Mouse (Mus musculus): ENCODE data around the gene Minos1. TPM values are rescaled to one million over a fixed set of nuclear protein-coding genes. Genes with fewer than 3 reads are reported as not detected.

The Minos1 gene
- total RNA-seq, 1 experiment from 2014 or later: 102 TPM

Other genes starting within 250 kb of the Minos1 start
- 9.8 to 13.1 TPM (median 11.9 TPM) in 3 replicates for gene Otud3, start 217.2 kb downstream of the Minos1 start, total RNA-seq (2017)
- not detected in 3 replicates for gene Rnf186, start 164.0 kb downstream of the Minos1 start, total RNA-seq (2017)
- gene Tmco4, start 158.2 kb downstream of the Minos1 start, total RNA-seq (2017): 16.7 to 26.4 TPM (median 19.0 TPM) in 3 replicates
- not detected in 3 replicates for gene Htr6, start 55.5 kb downstream of the Minos1 start, total RNA-seq (2017)
- 0.32 TPM in 1 of 3 replicates, not detected in the others for gene Nbl1, start 38.1 kb downstream of the Minos1 start, total RNA-seq (2017)
- 302 to 348 TPM (median 323 TPM) in 3 replicates for gene Capzb, start 61.8 kb upstream of the Minos1 start, total RNA-seq (2017)
- gene Pqlc2, start 179.6 kb upstream of the Minos1 start, total RNA-seq (2017): 6.1 to 12.0 TPM (median 6.4 TPM) in 3 replicates
- gene Akr7a5, start 179.6 kb upstream of the Minos1 start, total RNA-seq (2017): 3.6 to 7.3 TPM (median 4.8 TPM) in 3 replicates
- 20.8 to 41.9 TPM (median 26.8 TPM) in 3 replicates for gene Mrto4, start 221.5 kb upstream of the Minos1 start, total RNA-seq (2017)
- gene Emc1, start 221.5 kb upstream of the Minos1 start, total RNA-seq (2017): 14.3 to 34.6 TPM (median 21.9 TPM) in 3 replicates
- 38.5 to 107 TPM (median 47.9 TPM) in 3 replicates for gene Ubr4, start 221.5 kb upstream of the Minos1 start, total RNA-seq (2017)

Measured in monocyte, adult 5-6 weeks (primary cell).